Mouse (Mus musculus) MEL-GATA-1-ER (cell line): Measurements from ENCODE around the gene Senp2.

Experiments
- DNase-seq: peaks from one replicate; pipeline ENCODE4 v3.0.0-alpha.2; 2012; ENCODE audit warnings: low read depth; ENCODE audit errors: extremely low read depth

Gene Senp2

DNA sequence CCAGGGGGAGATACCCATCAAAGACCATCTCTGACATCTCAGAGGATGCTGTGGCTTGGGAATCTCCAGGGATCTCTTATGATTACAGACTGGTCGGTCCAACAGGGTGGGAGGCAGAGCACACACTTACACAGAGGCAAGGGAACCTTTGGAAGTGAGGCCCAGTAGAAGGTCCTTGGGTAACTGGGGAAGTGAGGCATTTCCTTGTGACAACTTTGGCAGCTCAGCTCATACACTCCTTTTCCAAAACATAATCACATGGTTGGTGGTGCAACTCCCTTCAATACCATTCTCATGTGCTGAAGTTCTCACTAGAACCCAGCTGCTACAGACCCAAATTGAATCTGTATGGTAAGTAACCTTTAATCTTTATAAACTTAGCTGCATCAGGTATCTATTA, 86.5 kb downstream of the Senp2 start:
- DNase-seq, result no peak

DNA sequence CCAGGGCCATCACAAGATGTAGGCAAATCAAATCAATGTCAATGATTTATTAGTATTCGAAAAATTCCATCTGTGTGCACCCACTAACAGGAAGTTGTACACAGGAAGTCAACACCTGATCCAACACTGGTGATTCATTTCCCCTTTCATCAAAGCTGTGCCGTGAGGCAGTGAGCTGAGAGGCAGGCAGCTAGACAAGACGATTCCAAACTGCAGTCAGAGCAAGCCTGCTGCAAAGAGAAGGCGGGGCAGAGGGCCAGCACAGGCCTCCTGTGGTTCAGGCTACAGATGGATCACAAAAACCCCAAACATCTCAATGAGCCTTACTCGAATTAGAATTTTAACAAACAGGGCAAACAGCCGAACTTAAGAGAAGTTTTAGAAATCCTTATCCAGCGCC, 88.4 kb downstream of the Senp2 start:
- DNase-seq, result no peak
